Mouse (Mus musculus) embryonic facial prominence, embryonic 13.5 days (tissue): ENCODE measurements around the gene Ccnjl. TPM values are rescaled to one million over a fixed set of nuclear protein-coding genes. Genes with fewer than 3 reads are reported as not detected.

Experiments used
- ATAC-seq: fragments of 200-750 bp; cut with Nextera tagmentation; 2 replicates; pipeline ENCODE4 v1.8.0; 2017; ENCODE audit warnings: low read depth; ENCODE audit not compliant: insufficient number of reproducible peaks, insufficient read depth, low FRiP score, low TSS enrichment
- H3K27ac ChIP-seq: fragments of 300-500 bp; sonication (generic); 2 replicates; pipeline ENCODE4 v1.5.1; 2015; ENCODE audit warnings: moderate library complexity, mild to moderate bottlenecking, inconsistent platforms
- H3K27me3 ChIP-seq: fragments of 300-500 bp; sonication (generic); 2 replicates; pipeline ENCODE4 v1.6.1; 2015; ENCODE audit warnings: mild to moderate bottlenecking, inconsistent platforms
- H3K36me3 ChIP-seq: fragments of 300-500 bp; sonication (generic); 2 replicates; pipeline ENCODE4 v1.6.1; 2015; ENCODE audit warnings: mild to moderate bottlenecking, inconsistent platforms
- H3K4me1 ChIP-seq: fragments of 300-500 bp; sonication (generic); 2 replicates; pipeline ENCODE4 v1.6.1; 2015; ENCODE audit warnings: inconsistent platforms
- H3K4me2 ChIP-seq: fragments of 300-500 bp; sonication (generic); 2 replicates; pipeline ENCODE4 v1.6.1; 2015; ENCODE audit warnings: moderate library complexity, mild to moderate bottlenecking, inconsistent platforms
- H3K4me3 ChIP-seq: fragments of 300-500 bp; sonication (generic); 2 replicates; pipeline ENCODE4 v1.5.1; 2015; ENCODE audit warnings: mild to moderate bottlenecking, inconsistent platforms
- H3K9ac ChIP-seq: fragments of 300-500 bp; sonication (generic); 2 replicates; pipeline ENCODE4 v1.6.1; 2015; ENCODE audit warnings: mild to moderate bottlenecking, inconsistent platforms
- H3K9me3 ChIP-seq: fragments of 300-500 bp; sonication (generic); 2 replicates; pipeline ENCODE4 v1.6.1; 2016; ENCODE audit warnings: inconsistent platforms
- WGBS: fragments of 180-500 bp; shearing (Covaris S2); methylation state at CpG from one replicate; pipeline ENCODE4 v1.1.7; 2015; ENCODE audit warnings: mixed read lengths; 5-methylcytosine and 5-hydroxymethylcytosine counted together
- polyA plus RNA-seq: library from polyadenylated mRNA; unstranded; fragments of >200 nt; fragmentation: Nextera tagmentation; extraction: Ambion mirVana; gene quantifications from 2 replicates; pipeline ENCODE4 v1.2.1, GENCODE M21; 2015

Ccnjl gene
- polyA plus RNA-seq, 1 experiment from 2014 or later = 14.2 TPM

- H3K4me3 ChIP-seq = no peak overlapping the region
- 66% methylated on average over 3 of the region's 3 CpGs for WGBS
- no peaks in the 10 kb centered on the region for H3K4me1 ChIP-seq
- no peaks in the 10 kb centered on the region for H3K27me3 ChIP-seq
- H3K4me2 ChIP-seq = no peak overlapping the region
- no peak overlapping the region for H3K27ac ChIP-seq
- ATAC-seq = no peak
- H3K9me3 ChIP-seq = peaks cover 4% of the 10 kb centered on the region; the same call in 1 of the 2 replicates
- no peaks in the 10 kb centered on the region for H3K36me3 ChIP-seq
- no peak overlapping the region for H3K9ac ChIP-seq
Observed at GRCm38 (mm10) chr11:43495532-43495931, 33.1 kb upstream of the Ccnjl start.

- Histone ChIP-seq H3K36me3 (no peaks in the 10 kb centered on the region), H3K9ac (no peak overlapping the region), H3K27me3 (no peaks in the 10 kb centered on the region), H3K4me2 (no peak overlapping the region), H3K4me3 (no peak overlapping the region), H3K27ac (no peak overlapping the region), H3K4me1 (no peaks in the 10 kb centered on the region), H3K9me3 (peaks cover 4% of the 10 kb centered on the region; the same call in 1 of the 2 replicates)
- 87% methylated on average over 6 of the region's 6 CpGs for WGBS
- no peak for ATAC-seq
Observed at GRCm38 (mm10) chr11:43501256-43501655, 27.3 kb upstream of the Ccnjl start.

- Histone ChIP-seq H3K27ac (no peak overlapping the region), H3K9ac (no peak overlapping the region), H3K27me3 (no peaks in the 10 kb centered on the region), H3K9me3 (no peaks in the 10 kb centered on the region), H3K36me3 (no peaks in the 10 kb centered on the region), H3K4me2 (no peak overlapping the region), H3K4me3 (no peak overlapping the region), H3K4me1 (no peaks in the 10 kb centered on the region)
- ATAC-seq = no peak
- 91% methylated on average over 7 of the region's 7 CpGs for WGBS
Observed at GRCm38 (mm10) chr11:43505188-43505587, 23.4 kb upstream of the Ccnjl start.

- no peak for ATAC-seq
- no peaks in the 10 kb centered on the region for H3K4me1 ChIP-seq
- H3K9ac ChIP-seq = no peak overlapping the region
- no peaks in the 10 kb centered on the region for H3K36me3 ChIP-seq
- H3K27me3 ChIP-seq = no peaks in the 10 kb centered on the region
- H3K9me3 ChIP-seq = no peaks in the 10 kb centered on the region
- no peak overlapping the region for H3K4me3 ChIP-seq
- WGBS = 81% methylated on average over 6 of the region's 6 CpGs
- H3K27ac ChIP-seq = no peak overlapping the region
- H3K4me2 ChIP-seq = no peak overlapping the region
Observed at GRCm38 (mm10) chr11:43507976-43508375, 20.6 kb upstream of the Ccnjl start.

- Histone ChIP-seq H3K4me2 (no peak overlapping the region), H3K36me3 (no peaks in the 10 kb centered on the region), H3K27me3 (no peaks in the 10 kb centered on the region), H3K4me3 (no peak overlapping the region), H3K9me3 (no peaks in the 10 kb centered on the region), H3K27ac (no peak overlapping the region), H3K4me1 (no peaks in the 10 kb centered on the region), H3K9ac (no peak overlapping the region)
- 92% methylated on average over 5 of the region's 5 CpGs for WGBS
- no peak for ATAC-seq
Observed at GRCm38 (mm10) chr11:43509878-43510277, 18.7 kb upstream of the Ccnjl start.

- ATAC-seq = no peak
- 70% methylated on average over 2 of the region's 2 CpGs for WGBS
- Histone ChIP-seq H3K36me3 (no peaks in the 10 kb centered on the region), H3K4me1 (no peaks in the 10 kb centered on the region), H3K27me3 (no peaks in the 10 kb centered on the region), H3K9me3 (no peaks in the 10 kb centered on the region), H3K4me2 (no peak overlapping the region), H3K9ac (no peak overlapping the region), H3K27ac (no peak overlapping the region), H3K4me3 (no peak overlapping the region)
Observed at GRCm38 (mm10) chr11:43512661-43513190, 15.9 kb upstream of the Ccnjl start.

- WGBS = 36% methylated on average over 8 of the region's 8 CpGs
- Histone ChIP-seq H3K4me2 (no peak overlapping the region), H3K27me3 (no peaks in the 10 kb centered on the region), H3K4me1 (0 out of 2 replicates have a peak, but pooled peaks cover 4% of the 10 kb centered on the region), H3K27ac (no peak overlapping the region), H3K9ac (no peak overlapping the region), H3K36me3 (no peaks in the 10 kb centered on the region), H3K4me3 (no peak overlapping the region), H3K9me3 (no peaks in the 10 kb centered on the region)
- peak; percentile 61; the same call in 1 of the 2 replicates for ATAC-seq
Observed at GRCm38 (mm10) chr11:43516344-43517021, 12.1 kb upstream of the Ccnjl start.

GRCm38 (mm10) chr11:43517641-43518040 is 10.9 kb upstream of the Ccnjl start:
- no peaks in the 10 kb centered on the region for H3K9me3 ChIP-seq
- no peak overlapping the region for H3K27ac ChIP-seq
- H3K9ac ChIP-seq = no peak overlapping the region
- no peak overlapping the region for H3K4me3 ChIP-seq
- H3K36me3 ChIP-seq = no peaks in the 10 kb centered on the region
- H3K27me3 ChIP-seq = no peaks in the 10 kb centered on the region
- 86% methylated on average over 11 of the region's 11 CpGs for WGBS
- ATAC-seq = no peak
- 0 out of 2 replicates have a peak, but pooled peaks cover 4% of the 10 kb centered on the region for H3K4me1 ChIP-seq
- no peak overlapping the region for H3K4me2 ChIP-seq

GRCm38 (mm10) chr11:43518086-43518485 is 10.5 kb upstream of the Ccnjl start:
- no peaks in the 10 kb centered on the region for H3K9me3 ChIP-seq
- H3K4me1 ChIP-seq = 0 out of 2 replicates have a peak, but pooled peaks cover 4% of the 10 kb centered on the region
- no peak for ATAC-seq
- no peak overlapping the region for H3K9ac ChIP-seq
- no peak overlapping the region for H3K4me3 ChIP-seq
- H3K27me3 ChIP-seq = no peaks in the 10 kb centered on the region
- no peaks in the 10 kb centered on the region for H3K36me3 ChIP-seq
- no peak overlapping the region for H3K4me2 ChIP-seq
- no peak overlapping the region for H3K27ac ChIP-seq

- Histone ChIP-seq H3K4me2 (no peak overlapping the region), H3K27ac (no peak overlapping the region), H3K9ac (no peak overlapping the region), H3K9me3 (no peaks in the 10 kb centered on the region), H3K4me1 (0 out of 2 replicates have a peak, but pooled peaks cover 4% of the 10 kb centered on the region), H3K27me3 (no peaks in the 10 kb centered on the region), H3K4me3 (no peak overlapping the region), H3K36me3 (no peaks in the 10 kb centered on the region)
- no peak for ATAC-seq
Observed at GRCm38 (mm10) chr11:43518821-43519220, 9.8 kb upstream of the Ccnjl start.

- Histone ChIP-seq H3K27ac (no peak overlapping the region), H3K4me3 (no peak overlapping the region), H3K36me3 (no peaks in the 10 kb centered on the region), H3K4me1 (0 out of 2 replicates have a peak, but pooled peaks cover 4% of the 10 kb centered on the region), H3K27me3 (no peaks in the 10 kb centered on the region), H3K9ac (no peak overlapping the region), H3K4me2 (no peak overlapping the region), H3K9me3 (no peaks in the 10 kb centered on the region)
- ATAC-seq = no peak
- 70% methylated on average over 3 of the region's 3 CpGs for WGBS
Observed at GRCm38 (mm10) chr11:43520521-43520920, 8.1 kb upstream of the Ccnjl start.

- Histone ChIP-seq H3K4me1 (peaks cover 15% of the 10 kb centered on the region), H3K4me3 (peak overlapping the region; percentile 88), H3K36me3 (peaks cover 8% of the 10 kb centered on the region), H3K27me3 (no peaks in the 10 kb centered on the region), H3K9me3 (no peaks in the 10 kb centered on the region), H3K9ac (peak overlapping the region; percentile 91), H3K27ac (peak overlapping the region; percentile 78), H3K4me2 (peak overlapping the region; percentile 85)
- peak; percentile 4; the same call in 1 of the 2 replicates for ATAC-seq
- under 1% methylated on average over 25 of the region's 25 CpGs for WGBS
Observed at GRCm38 (mm10) chr11:43528078-43528682, 404 bp upstream of the Ccnjl start.
